23 mouse cellular contexts compared by ENCODE assay signal in genomic region chr8:106127054-106127453, GRCm38 (mm10). TPM values are rescaled to one million over a fixed set of nuclear protein-coding genes. Genes with fewer than 3 reads are reported as not detected.
DNase-seq lines count a peak whose midpoint lies in the region; ATAC-seq and TF ChIP-seq lines count a peak whose summit lies in the region.
"Had no signal": no experiment of that assay in that cellular context is flagged by ENCODE, and none has a peak within 500 bp of the region (broad histone marks: within the 10 kb centered on the region; RNA-seq: fewer than 3 reads in every experiment).

No protein-coding gene starts in this region.

- no peak overlapping the region for H3K27ac ChIP-seq in layer of hippocampus, adult 2 months
- H3K27ac ChIP-seq in thymus, adult 2 months (ENCODE audit: control insufficient read depth, insufficient read depth, low read length), result 0 out of 2 replicates have a peak overlapping the region, but pooled peaks have one; percentile 15
- no peak overlapping the region for H3K27ac ChIP-seq in liver, embryonic 13.5 days
- no peak overlapping the region for H3K27ac ChIP-seq in midbrain, embryonic 10.5 days (replicated peaks)
- H3K27ac ChIP-seq: embryonic facial prominence, embryonic 10.5 days; hindbrain, embryonic 13.5 days had no signal

- no peaks in the 10 kb centered on the region for H3K27me3 ChIP-seq in thymus, adult 2 months (ENCODE audit: control insufficient read depth, insufficient read depth, low read length)
- H3K27me3 ChIP-seq in liver, embryonic 13.5 days, result no peaks in the 10 kb centered on the region
- peaks cover 2% of the 10 kb centered on the region; the same call in 1 of the 2 replicates for H3K27me3 ChIP-seq in midbrain, embryonic 10.5 days (ENCODE audit: low read depth, poor library complexity, severe bottlenecking)
- H3K27me3 ChIP-seq: megakaryocyte, embryonic 14.5 days had no signal

- DNase-seq in layer of hippocampus, adult 2 months (ENCODE audit: low spot score in 2 of 2), result no peak
- DNase-seq in layer of hippocampus, adult 8-10 months (ENCODE audit: low spot score in 2 of 2), result no peak
- no peak for DNase-seq in thymus, adult 2 months
- DNase-seq in thymus, postnatal 0 days (ENCODE audit: low spot score), result no peak
- DNase-seq in liver, embryonic 13.5 days, result no peak
- no peak for DNase-seq in midbrain, embryonic 10.5 days (ENCODE audit: low spot score)
- no peak for DNase-seq in kidney, postnatal 14 days
- DNase-seq in left cerebral cortex, adult 8-10 months (ENCODE audit: low spot score in 2 of 2), result no peak
- DNase-seq: adrenal gland, postnatal 14 days; cerebellum, adult 18-20 months; cerebellum, postnatal 36 days; gastrocnemius, postnatal 25 days; heart, postnatal 14 days; kidney, postnatal 10 days; layer of hippocampus, adult 9-11 months; right cerebral cortex, postnatal 4 days had no signal

- 85% methylated on average over 3 of the region's 3 CpGs for WGBS in thymus, adult 2 months
- 60% methylated on average over 3 of the region's 3 CpGs for WGBS in liver, embryonic 13.5 days (ENCODE audit: insufficient replicate concordance)
- WGBS in midbrain, embryonic 10.5 days, result 76% methylated on average over 3 of the region's 3 CpGs

- H3K4me2 ChIP-seq in liver, embryonic 13.5 days, result no peak overlapping the region
- H3K4me2 ChIP-seq: heart, embryonic 11.5 days; hindbrain, embryonic 13.5 days had no signal

- ATAC-seq in liver, embryonic 13.5 days (ENCODE audit: low read depth), result peak; percentile 26; the same call in 1 of the 2 replicates
- ATAC-seq: forebrain, embryonic 14.5 days had no signal

- no peak for TF ChIP-seq POLR2A in thymus, adult 2 months (IDR thresholded peaks at IDR 0.05; ENCODE audit: control insufficient read depth, extremely low read depth, insufficient read depth, low read length, poor library complexity)

- peak; percentile 28; the same call in 1 of the 2 replicates for TF ChIP-seq CTCF in layer of hippocampus, adult 2 months (conservative IDR thresholded peaks at IDR 0.05)
- no peak for TF ChIP-seq CTCF in thymus, adult 2 months (IDR thresholded peaks at IDR 0.05; ENCODE audit: borderline replicate concordance, control insufficient read depth, extremely low read depth, insufficient read depth, low read length, poor library complexity)

- peaks cover 82% of the 10 kb centered on the region for H3K36me3 ChIP-seq in thymus, adult 2 months (ENCODE audit: control insufficient read depth, insufficient read depth, low read length)
- peaks cover 56% of the 10 kb centered on the region for H3K36me3 ChIP-seq in liver, embryonic 13.5 days
- H3K36me3 ChIP-seq in midbrain, embryonic 10.5 days, result peaks cover 67% of the 10 kb centered on the region

- H3K4me3 ChIP-seq in layer of hippocampus, adult 2 months, result no peak overlapping the region
- H3K4me3 ChIP-seq in thymus, adult 2 months (ENCODE audit: control insufficient read depth, insufficient read depth, low read length), result no peak overlapping the region
- H3K4me3 ChIP-seq in liver, embryonic 13.5 days (replicated peaks), result no peak overlapping the region
- no peak overlapping the region for H3K4me3 ChIP-seq in midbrain, embryonic 10.5 days
- H3K4me3 ChIP-seq: embryonic facial prominence, embryonic 10.5 days; hindbrain, embryonic 13.5 days; megakaryocyte, embryonic 14.5 days had no signal

- H3K9ac ChIP-seq in liver, embryonic 13.5 days, result no peak overlapping the region
- H3K9ac ChIP-seq: hindbrain, embryonic 13.5 days had no signal

- no peaks in the 10 kb centered on the region for H3K9me3 ChIP-seq in liver, embryonic 13.5 days (replicated peaks)
- H3K9me3 ChIP-seq in midbrain, embryonic 10.5 days (replicated peaks), result no peaks in the 10 kb centered on the region
- H3K9me3 ChIP-seq: embryonic facial prominence, embryonic 10.5 days; hindbrain, embryonic 13.5 days; megakaryocyte, embryonic 14.5 days had no signal

- H3K4me1 ChIP-seq in thymus, adult 2 months (replicated peaks; ENCODE audit: control insufficient read depth, insufficient read depth, low read length), result peaks cover 2% of the 10 kb centered on the region; the same call in 1 of the 2 replicates
- peaks cover 21% of the 10 kb centered on the region for H3K4me1 ChIP-seq in liver, embryonic 13.5 days (replicated peaks)
- H3K4me1 ChIP-seq in midbrain, embryonic 10.5 days, result no peaks in the 10 kb centered on the region
- H3K4me1 ChIP-seq: embryonic facial prominence, embryonic 10.5 days; hindbrain, embryonic 13.5 days had no signal

RNA-seq across cellular contexts. Expression of gene Esrp2, which starts 9.7 kb away (rescaled TPM):
- total RNA-seq in layer of hippocampus, adult 2 months (2021), result under 1 TPM; 0.39 to 0.67 TPM
- under 1 TPM in 2 of 4 experiments, not detected in 2; 0.09 to 0.43 TPM for total RNA-seq in layer of hippocampus, adult 8-10 months (2022)
- polyA plus RNA-seq in thymus, adult 2 months (2012; rRNA removed), result 24.5 and 29.9 TPM in 2 replicates
- polyA plus RNA-seq in thymus, postnatal 0 days (2015; fragmentation: Nextera tagmentation; extraction: Ambion mirVana), result 8.8 and 9.6 TPM in 2 replicates
- 6.2 and 7.7 TPM in 2 replicates for polyA plus RNA-seq in liver, embryonic 13.5 days (2015; fragmentation: Nextera tagmentation; extraction: Ambion mirVana)
- polyA plus RNA-seq in midbrain, embryonic 10.5 days (2016; fragmentation: Nextera tagmentation; extraction: Ambion mirVana), result 1.5 and 2.0 TPM in 2 replicates
- under 1 TPM in 3 of 4 experiments, not detected in 1; 0.19 to 0.87 (median 0.70) TPM for total RNA-seq in left cerebral cortex, adult 8-10 months (2022)
- total RNA-seq: monocyte, adult 5-6 weeks had no signal
- polyA plus RNA-seq: neural tube, embryonic 14.5 days had no signal

RNA-seq across cellular contexts. Expression of gene Pla2g15, which starts 23.1 kb away (rescaled TPM):
- 10 to 100 TPM; 21.7 to 21.8 TPM for total RNA-seq in layer of hippocampus, adult 2 months (2021)
- 10 to 100 TPM; 28.2 to 36.0 (median 29.8) TPM for total RNA-seq in layer of hippocampus, adult 8-10 months (2022)
- polyA plus RNA-seq in thymus, adult 2 months (2012; rRNA removed), result 17.4 and 18.2 TPM in 2 replicates
- 11.0 and 11.7 TPM in 2 replicates for polyA plus RNA-seq in thymus, postnatal 0 days (2015; fragmentation: Nextera tagmentation; extraction: Ambion mirVana)
- 6.9 and 8.3 TPM in 2 replicates for polyA plus RNA-seq in liver, embryonic 13.5 days (2015; fragmentation: Nextera tagmentation; extraction: Ambion mirVana)
- polyA plus RNA-seq in midbrain, embryonic 10.5 days (2016; fragmentation: Nextera tagmentation; extraction: Ambion mirVana), result 13.5 and 15.6 TPM in 2 replicates
- 10 to 100 TPM; 23.4 to 31.5 (median 26.9) TPM for total RNA-seq in left cerebral cortex, adult 8-10 months (2022)

RNA-seq across cellular contexts. Expression of gene Slc7a6, which starts 41.6 kb away (rescaled TPM):
- total RNA-seq in layer of hippocampus, adult 2 months (2021), result 10 to 100 TPM; 24.6 to 26.7 TPM
- total RNA-seq in layer of hippocampus, adult 8-10 months (2022), result 10 to 100 TPM; 22.3 to 31.9 (median 27.5) TPM
- 96.3 and 103 TPM in 2 replicates for polyA plus RNA-seq in thymus, adult 2 months (2012; rRNA removed)
- polyA plus RNA-seq in thymus, postnatal 0 days (2015; fragmentation: Nextera tagmentation; extraction: Ambion mirVana), result 86.2 and 87.1 TPM in 2 replicates
- 10.5 and 14.0 TPM in 2 replicates for polyA plus RNA-seq in liver, embryonic 13.5 days (2015; fragmentation: Nextera tagmentation; extraction: Ambion mirVana)
- 78.9 and 79.8 TPM in 2 replicates for polyA plus RNA-seq in midbrain, embryonic 10.5 days (2016; fragmentation: Nextera tagmentation; extraction: Ambion mirVana)
- 10 to 100 TPM; 18.6 to 27.4 (median 23.4) TPM for total RNA-seq in left cerebral cortex, adult 8-10 months (2022)
